Mouse (Mus musculus): ENCODE measurements around the gene Map4k4.

DNA sequence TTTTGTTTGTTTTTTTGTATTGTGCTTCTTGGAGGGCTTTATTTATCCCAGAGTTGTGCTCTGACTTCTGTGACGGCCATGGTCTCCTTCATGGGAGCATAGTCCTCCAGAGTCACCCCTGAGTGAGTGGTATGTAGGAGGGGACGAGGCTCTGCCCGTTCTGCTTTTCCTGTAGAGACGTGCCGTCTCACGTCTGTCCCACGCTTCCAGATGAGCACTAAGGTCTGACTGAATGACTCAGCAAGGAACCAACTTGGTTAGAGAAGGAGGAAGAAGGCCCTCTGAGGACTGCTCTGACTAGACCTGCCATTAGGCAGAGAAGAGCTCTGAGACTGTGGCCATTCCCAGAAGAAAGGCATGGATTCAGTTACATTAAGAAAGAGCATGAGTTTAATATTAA, 68.3 kb downstream of the Map4k4 start:
- TF ChIP-seq CTCF (IDR thresholded peaks at IDR 0.05; ENCODE audit: extremely low read depth, insufficient read depth, low read length) = no peak
- TF ChIP-seq POLR2A (IDR thresholded peaks at IDR 0.05; ENCODE audit: extremely low read depth, insufficient read depth, low read length) = no peak
